Mouse (Mus musculus): ENCODE data around the gene Vps41. TPM values are rescaled to one million over a fixed set of nuclear protein-coding genes. Genes with fewer than 3 reads are reported as not detected.

Gene Vps41
- polyA plus RNA-seq, 1 experiment = 12.6 TPM

DNA sequence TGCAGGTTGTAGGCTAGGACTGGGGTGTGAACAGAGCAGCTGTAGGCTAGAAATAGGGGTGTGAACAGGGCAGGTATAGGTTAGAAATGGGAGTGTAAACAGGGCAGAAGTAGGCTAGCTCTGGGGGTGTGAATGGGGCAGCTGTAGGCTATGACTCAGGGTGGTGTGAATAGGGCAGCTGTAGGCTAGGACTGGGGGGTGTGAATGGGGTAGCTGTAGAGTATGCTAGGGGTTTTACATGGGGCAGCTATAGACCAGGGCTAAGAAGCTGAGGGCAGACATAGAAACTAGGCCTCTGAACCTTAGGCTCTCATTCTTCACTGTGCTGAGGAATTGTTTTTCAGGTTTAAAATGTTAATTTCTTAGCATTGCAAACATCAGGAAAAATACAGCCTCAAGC is 132.5 kb downstream of the Vps41 start:
- H3K27me3 ChIP-seq (ENCODE audit: control insufficient read depth, insufficient read depth, insufficient read length) = no peaks in the 10 kb centered on the region
- H3K36me3 ChIP-seq (ENCODE audit: control insufficient read depth, insufficient read depth) = peaks cover 8% of the 10 kb centered on the region
- H3K79me3 ChIP-seq (ENCODE audit: low read depth) = no peaks in the 10 kb centered on the region
- no peaks in the 10 kb centered on the region for H3K79me2 ChIP-seq (ENCODE audit: control insufficient read depth, insufficient read depth)
- TF ChIP-seq FOSL1 (IDR thresholded peaks at IDR 0.05; ENCODE audit: insufficient read depth, low read length, poor library complexity, severe bottlenecking) (no peak), CTCF (IDR thresholded peaks at IDR 0.05; ENCODE audit: control insufficient read depth, insufficient read depth, insufficient read length) (no peak), USF1 (IDR thresholded peaks at IDR 0.05; ENCODE audit: low read depth) (no peak), MYOD1 (IDR thresholded peaks at IDR 0.05; ENCODE audit: control insufficient read depth, insufficient read length, low read depth) (no peak), CEBPB (IDR thresholded peaks at IDR 0.05; ENCODE audit: low read depth) (no peak), MAX (IDR thresholded peaks at IDR 0.05) (no peak), MYOG (IDR thresholded peaks at IDR 0.05; ENCODE audit: control insufficient read depth, extremely low read depth, insufficient read length) (no peak)
- no peak overlapping the region for H3ac ChIP-seq (ENCODE audit: control insufficient read depth, insufficient read length, low read depth)
- H3K4me3 ChIP-seq (ENCODE audit: insufficient read depth, poor library complexity, severe bottlenecking) = no peak overlapping the region

DNA sequence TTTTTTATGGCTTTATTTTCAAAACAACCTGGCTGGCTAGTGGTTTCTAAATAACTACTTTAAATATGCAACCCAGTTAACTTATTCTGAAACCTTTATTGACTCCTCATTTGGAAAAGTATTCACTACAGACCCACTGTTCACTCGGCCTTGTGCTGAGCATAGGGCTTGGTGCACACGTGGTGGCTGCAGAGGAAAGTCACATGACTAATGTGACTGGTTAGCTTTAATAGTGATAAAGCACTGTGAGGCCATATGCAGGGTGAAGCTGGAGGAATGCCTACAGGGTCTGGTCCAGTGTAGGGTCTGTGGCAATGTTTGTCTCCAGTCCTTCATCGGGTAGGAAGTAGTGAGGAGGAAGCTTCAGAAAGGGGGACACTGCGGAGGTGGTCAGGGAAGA is 134.1 kb downstream of the Vps41 start:
- TF ChIP-seq MAX (IDR thresholded peaks at IDR 0.05) = no peak
- TF ChIP-seq MYOD1 (IDR thresholded peaks at IDR 0.05; ENCODE audit: control insufficient read depth, insufficient read length, low read depth) = no peak
- no peak for TF ChIP-seq CEBPB (IDR thresholded peaks at IDR 0.05; ENCODE audit: low read depth)
- no peak for TF ChIP-seq FOSL1 (IDR thresholded peaks at IDR 0.05; ENCODE audit: insufficient read depth, low read length, poor library complexity, severe bottlenecking)
- no peak for TF ChIP-seq CTCF (IDR thresholded peaks at IDR 0.05; ENCODE audit: control insufficient read depth, insufficient read depth, insufficient read length)
- TF ChIP-seq USF1 (IDR thresholded peaks at IDR 0.05; ENCODE audit: low read depth) = no peak
- no peak for TF ChIP-seq MYOG (IDR thresholded peaks at IDR 0.05; ENCODE audit: control insufficient read depth, extremely low read depth, insufficient read length)
- Histone ChIP-seq H3K27me3 (ENCODE audit: control insufficient read depth, insufficient read depth, insufficient read length) (no peaks in the 10 kb centered on the region), H3ac (ENCODE audit: control insufficient read depth, insufficient read length, low read depth) (no peak overlapping the region), H3K79me3 (ENCODE audit: low read depth) (no peaks in the 10 kb centered on the region), H3K79me2 (ENCODE audit: control insufficient read depth, insufficient read depth) (no peaks in the 10 kb centered on the region), H3K4me3 (ENCODE audit: insufficient read depth, poor library complexity, severe bottlenecking) (no peak overlapping the region), H3K36me3 (ENCODE audit: control insufficient read depth, insufficient read depth) (peaks cover 8% of the 10 kb centered on the region)

DNA sequence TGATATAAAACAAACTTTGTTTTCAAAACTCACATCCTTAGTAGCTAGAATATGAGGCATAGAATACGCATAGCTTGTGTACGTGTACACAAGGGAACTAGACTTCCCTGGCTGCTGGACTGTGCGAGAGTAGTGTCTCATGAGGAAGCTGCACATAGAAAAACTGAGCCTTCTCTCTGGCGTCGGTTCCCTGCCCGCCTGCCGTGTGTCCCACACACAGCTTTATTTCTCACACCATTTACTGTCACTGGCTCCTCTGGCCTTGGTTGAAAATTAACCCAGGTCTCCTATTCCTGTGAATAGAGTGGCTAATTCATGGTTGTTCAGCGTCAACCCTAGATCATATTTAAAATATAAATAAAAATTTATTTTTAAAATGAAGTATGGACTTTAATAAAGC is 135.6 kb downstream of the Vps41 start:
- no peaks in the 10 kb centered on the region for H3K79me3 ChIP-seq (ENCODE audit: low read depth)
- H3K27me3 ChIP-seq (ENCODE audit: control insufficient read depth, insufficient read depth, insufficient read length) = no peaks in the 10 kb centered on the region
- no peak overlapping the region for H3K4me3 ChIP-seq (ENCODE audit: insufficient read depth, poor library complexity, severe bottlenecking)
- TF ChIP-seq CEBPB (IDR thresholded peaks at IDR 0.05; ENCODE audit: low read depth) (no peak), MYOG (IDR thresholded peaks at IDR 0.05; ENCODE audit: control insufficient read depth, extremely low read depth, insufficient read length) (no peak), USF1 (IDR thresholded peaks at IDR 0.05; ENCODE audit: low read depth) (no peak), MAX (IDR thresholded peaks at IDR 0.05) (no peak), FOSL1 (IDR thresholded peaks at IDR 0.05; ENCODE audit: insufficient read depth, low read length, poor library complexity, severe bottlenecking) (no peak), CTCF (IDR thresholded peaks at IDR 0.05; ENCODE audit: control insufficient read depth, insufficient read depth, insufficient read length) (no peak), MYOD1 (IDR thresholded peaks at IDR 0.05; ENCODE audit: control insufficient read depth, insufficient read length, low read depth) (no peak)
- H3ac ChIP-seq (ENCODE audit: control insufficient read depth, insufficient read length, low read depth) = no peak overlapping the region
- H3K36me3 ChIP-seq (ENCODE audit: control insufficient read depth, insufficient read depth) = peaks cover 5% of the 10 kb centered on the region
- H3K79me2 ChIP-seq (ENCODE audit: control insufficient read depth, insufficient read depth) = no peaks in the 10 kb centered on the region

DNA sequence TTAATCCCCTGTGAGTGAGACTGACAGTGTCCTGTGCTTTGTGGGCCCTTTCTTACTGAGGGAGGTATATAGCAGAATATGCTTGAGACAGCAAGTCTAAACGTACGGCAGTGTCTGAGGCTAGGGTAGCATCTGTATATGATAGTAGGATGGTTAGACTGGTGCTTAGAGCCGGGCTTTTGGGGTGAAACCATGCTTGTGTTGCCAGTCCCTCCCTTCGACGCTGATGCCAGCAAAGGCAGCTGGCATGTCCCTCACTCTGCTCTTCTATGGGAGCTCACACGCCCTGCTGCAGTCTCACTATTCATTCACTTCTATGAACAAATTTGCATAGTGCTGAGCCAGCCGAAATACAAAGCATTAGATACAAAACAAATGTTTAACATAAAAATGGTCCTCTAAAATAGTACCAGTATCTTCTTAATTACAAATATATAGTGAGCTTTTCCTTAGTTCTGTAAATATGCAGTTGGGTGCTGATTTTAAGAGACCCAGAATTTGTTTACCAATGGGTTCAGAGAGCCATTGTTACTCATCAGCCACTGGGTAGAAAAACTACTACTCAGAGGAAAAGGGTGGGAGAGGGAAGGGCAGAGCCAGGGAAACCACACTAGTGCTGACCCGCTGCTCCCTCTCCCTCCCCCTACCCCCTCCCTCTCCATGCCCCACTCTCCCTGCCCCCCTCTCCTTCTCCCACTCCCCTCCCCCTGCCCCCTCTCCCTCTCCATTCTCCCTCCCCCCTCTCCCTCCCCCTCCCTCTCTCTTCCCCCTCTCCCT is 139.1 kb downstream of the Vps41 start:
- TF ChIP-seq FOSL1 (IDR thresholded peaks at IDR 0.05; ENCODE audit: insufficient read depth, low read length, poor library complexity, severe bottlenecking) = no peak
- TF ChIP-seq MAX (IDR thresholded peaks at IDR 0.05) = no peak
- TF ChIP-seq CTCF (IDR thresholded peaks at IDR 0.05; ENCODE audit: control insufficient read depth, insufficient read depth, insufficient read length) = no peak
- no peak for TF ChIP-seq CEBPB (IDR thresholded peaks at IDR 0.05; ENCODE audit: low read depth)
- TF ChIP-seq MYOD1 (IDR thresholded peaks at IDR 0.05; ENCODE audit: control insufficient read depth, insufficient read length, low read depth) = no peak
- no peak for TF ChIP-seq USF1 (IDR thresholded peaks at IDR 0.05; ENCODE audit: low read depth)
- Histone ChIP-seq H3K4me3 (ENCODE audit: insufficient read depth, poor library complexity, severe bottlenecking) (no peak overlapping the region), H3ac (ENCODE audit: control insufficient read depth, insufficient read length, low read depth) (no peak overlapping the region), H3K79me3 (ENCODE audit: low read depth) (no peaks in the 10 kb centered on the region), H3K27me3 (ENCODE audit: control insufficient read depth, insufficient read depth, insufficient read length) (no peaks in the 10 kb centered on the region), H3K36me3 (ENCODE audit: control insufficient read depth, insufficient read depth) (peaks cover 3% of the 10 kb centered on the region), H3K79me2 (ENCODE audit: control insufficient read depth, insufficient read depth) (no peaks in the 10 kb centered on the region)

DNA sequence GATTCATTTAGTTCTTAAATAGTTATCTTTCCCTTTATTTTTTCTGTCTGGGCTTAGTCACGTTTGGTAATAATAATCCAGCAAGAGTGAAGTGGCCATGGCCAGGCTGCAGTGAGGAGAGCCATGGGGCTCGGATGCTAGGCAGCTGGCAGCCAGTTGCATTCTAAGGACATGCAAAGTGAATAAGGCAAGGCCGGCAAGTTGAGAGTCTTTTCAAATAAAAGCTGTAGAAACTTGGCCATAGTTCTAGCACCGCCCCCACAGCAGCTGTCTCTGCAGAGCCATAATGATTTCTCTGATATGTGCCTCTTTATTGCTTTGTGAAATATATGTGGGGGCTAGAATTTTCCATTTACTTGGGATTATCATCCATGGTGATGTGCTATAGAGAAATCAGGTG is 141.1 kb downstream of the Vps41 start:
- Histone ChIP-seq H3K36me3 (ENCODE audit: control insufficient read depth, insufficient read depth) (peaks cover 3% of the 10 kb centered on the region), H3K27me3 (ENCODE audit: control insufficient read depth, insufficient read depth, insufficient read length) (no peaks in the 10 kb centered on the region), H3K79me3 (ENCODE audit: low read depth) (no peaks in the 10 kb centered on the region), H3K4me3 (ENCODE audit: insufficient read depth, poor library complexity, severe bottlenecking) (no peak overlapping the region), H3ac (ENCODE audit: control insufficient read depth, insufficient read length, low read depth) (no peak overlapping the region), H3K79me2 (ENCODE audit: control insufficient read depth, insufficient read depth) (no peaks in the 10 kb centered on the region)
- TF ChIP-seq USF1 (IDR thresholded peaks at IDR 0.05; ENCODE audit: low read depth) (no peak), CEBPB (IDR thresholded peaks at IDR 0.05; ENCODE audit: low read depth) (no peak), MYOD1 (IDR thresholded peaks at IDR 0.05; ENCODE audit: control insufficient read depth, insufficient read length, low read depth) (no peak), MYOG (IDR thresholded peaks at IDR 0.05; ENCODE audit: control insufficient read depth, extremely low read depth, insufficient read length) (no peak), FOSL1 (IDR thresholded peaks at IDR 0.05; ENCODE audit: insufficient read depth, low read length, poor library complexity, severe bottlenecking) (no peak), MAX (IDR thresholded peaks at IDR 0.05) (no peak), CTCF (IDR thresholded peaks at IDR 0.05; ENCODE audit: control insufficient read depth, insufficient read depth, insufficient read length) (no peak)
